Mouse (Mus musculus) adrenal gland, adult 18-20 months (tissue): ENCODE measurements around the gene Wfdc3. TPM values are rescaled to one million over a fixed set of nuclear protein-coding genes. Genes with fewer than 3 reads are reported as not detected.

Experiments
- DNase-seq, 2 experiments: peaks; one replicate each; pipeline ENCODE4 v3.0.0; 2021 to 2022; ENCODE audit warnings: low spot score in 2 of 2
- long read RNA-seq, 2 experiments: library from polyadenylated mRNA; stranded (forward); transcript quantifications; one replicate each; pipeline ENCODE4 v2.0.0; 2021
- total RNA-seq, 2 experiments: library from RNA; stranded (reverse); gene quantifications; 1 replicate in 1 of 2; 2 replicates in 1 of 2; pipeline ENCODE4 v1.2.3; 2021

Wfdc3 gene
- total RNA-seq: under 1 TPM; 0.20 to 0.45 TPM
- long read RNA-seq, experiment 1: 0 reads
- long read RNA-seq, experiment 2: 0 reads

DNA sequence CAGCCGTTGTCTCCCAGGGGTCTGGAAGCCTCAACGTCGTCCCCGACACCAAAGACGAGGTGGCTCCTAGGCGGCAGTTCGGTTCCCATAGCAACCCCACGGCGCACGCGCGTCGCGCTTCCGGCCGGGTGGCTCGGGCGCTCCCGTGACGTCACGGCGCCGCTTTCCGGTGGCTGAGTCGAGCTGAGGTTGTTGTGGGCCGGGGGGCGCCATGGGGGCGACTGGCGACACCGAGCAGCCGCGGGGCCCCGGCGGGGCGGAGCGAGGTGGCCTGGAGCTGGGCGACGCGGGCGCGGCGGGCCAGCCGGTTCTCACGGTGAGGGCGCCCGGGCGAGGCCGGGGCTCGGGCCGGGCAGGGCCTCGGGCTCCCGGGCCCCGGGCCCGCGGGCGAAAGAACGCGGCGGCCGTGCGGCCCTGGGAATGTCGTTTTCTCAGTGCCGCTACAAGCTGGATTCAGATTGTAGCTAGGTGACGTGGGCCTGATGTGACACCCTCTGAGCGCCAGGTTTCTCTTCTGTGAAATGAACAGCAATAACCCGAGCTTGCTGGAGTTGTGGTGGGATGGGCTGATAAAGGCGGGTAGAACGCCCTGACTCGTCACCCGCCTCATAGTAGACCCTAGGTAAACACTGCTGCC is at the start of gene Wfdc3, which contains the start of gene Dnttip1:
Gene Wfdc3, minus strand, starts transcription at position 89 of the 637 bp plus-strand sequence.
Gene Dnttip1, plus strand, starts transcription at position 141 of the 637 bp plus-strand sequence.
- DNase-seq: peak; percentile 95

DNA sequence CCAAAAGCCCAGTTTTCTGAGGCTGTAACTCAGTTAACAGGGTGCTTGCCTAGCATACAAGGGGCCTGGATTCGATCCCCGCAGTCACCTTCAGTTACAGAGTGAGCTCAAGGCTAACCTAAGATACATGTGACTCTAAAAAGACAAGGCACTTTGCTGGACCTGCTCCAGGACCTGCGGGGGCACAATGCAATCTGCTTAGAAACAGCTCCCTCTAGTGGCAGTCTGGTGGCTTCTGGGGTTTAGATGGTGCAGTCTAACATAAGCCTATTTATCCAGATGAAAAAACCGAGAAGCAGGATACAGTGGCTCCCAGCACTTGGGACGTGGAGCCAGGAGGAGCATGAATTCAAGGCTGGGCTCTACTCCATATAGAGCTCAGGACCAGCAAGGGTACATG is 48.6 kb upstream of the Wfdc3 start:
- peak; percentile 72 to 82 for DNase-seq

DNA sequence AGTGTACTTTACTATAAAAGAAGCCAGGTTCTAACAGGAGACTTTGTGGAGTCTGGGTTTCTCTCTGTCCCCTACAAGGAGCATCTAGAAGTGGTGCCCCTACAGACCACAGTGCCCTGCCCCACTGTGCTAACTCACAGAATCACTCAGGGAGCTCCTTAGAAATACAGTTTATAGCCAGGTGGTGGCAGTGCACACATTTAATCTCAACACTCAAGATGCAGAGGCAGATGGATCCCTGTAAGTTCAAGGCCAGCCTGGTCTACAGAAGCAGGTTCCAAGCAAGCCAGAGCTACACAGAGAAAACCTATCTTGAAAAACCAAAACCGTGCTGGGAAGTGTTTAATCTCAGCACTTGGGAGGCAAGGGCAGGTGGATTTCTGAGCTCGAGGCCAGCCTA is 48.0 kb upstream of the Wfdc3 start:
- no peak for DNase-seq

DNA sequence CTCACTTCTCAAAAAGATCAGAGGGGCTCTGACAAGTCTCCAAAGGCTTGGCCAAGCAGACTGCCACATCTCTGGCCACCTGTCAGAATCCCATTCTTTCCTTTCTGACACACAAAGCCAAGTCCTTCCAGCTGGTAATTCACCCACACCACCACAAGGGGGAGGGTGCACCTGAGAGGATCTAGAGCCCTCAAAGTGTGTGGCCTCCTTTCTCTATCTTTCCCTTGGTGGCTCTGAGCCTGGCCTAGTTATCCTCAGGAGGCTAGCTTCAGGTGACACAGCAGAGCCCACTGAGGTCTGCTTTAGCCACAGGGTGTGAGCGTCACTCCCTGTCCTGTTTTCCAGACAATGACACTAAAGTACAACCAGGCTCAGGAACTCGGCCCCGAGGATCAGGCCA is 47.5 kb upstream of the Wfdc3 start:
- peak in 1 of 2 experiments; percentile 59 for DNase-seq

DNA sequence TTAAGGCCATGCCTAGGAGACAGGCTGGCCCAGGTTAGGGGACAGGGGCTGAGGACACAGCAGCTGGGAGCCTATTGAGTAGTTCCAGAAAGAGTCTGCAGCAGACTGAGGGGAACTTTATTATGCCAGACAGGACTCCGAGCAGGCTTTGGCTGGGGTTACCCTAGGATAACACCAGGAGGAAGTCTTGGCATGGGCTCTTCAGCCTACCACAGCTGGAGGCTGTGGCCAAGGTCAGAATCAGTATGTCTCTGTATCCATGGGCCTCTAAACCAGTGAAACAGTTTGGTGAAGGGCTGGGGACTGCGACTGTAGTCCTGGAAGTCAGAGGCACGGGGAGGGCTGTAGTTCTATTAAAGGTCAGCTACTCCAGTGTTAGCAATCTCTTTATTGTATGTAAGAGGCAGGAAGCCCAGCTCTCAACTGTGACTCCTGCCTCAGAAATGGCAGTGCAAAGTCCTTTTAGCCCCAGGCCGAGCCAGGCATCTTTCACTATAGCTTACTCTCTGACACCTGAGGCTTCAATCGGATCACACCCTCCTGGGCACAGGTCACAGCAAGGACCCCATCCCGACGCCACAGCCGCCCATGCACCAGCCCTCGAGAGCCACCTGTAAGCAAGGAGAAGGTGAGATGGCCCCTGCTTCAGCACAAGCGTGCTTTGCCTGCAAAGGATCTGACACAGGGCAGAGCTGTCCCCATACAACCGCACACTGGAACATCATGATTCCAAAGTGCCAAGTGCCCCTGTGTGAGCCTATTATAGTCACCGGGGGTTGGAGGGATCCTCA is 46.9 kb upstream of the Wfdc3 start:
- peak in 1 of 2 experiments; percentile 27 for DNase-seq

DNA sequence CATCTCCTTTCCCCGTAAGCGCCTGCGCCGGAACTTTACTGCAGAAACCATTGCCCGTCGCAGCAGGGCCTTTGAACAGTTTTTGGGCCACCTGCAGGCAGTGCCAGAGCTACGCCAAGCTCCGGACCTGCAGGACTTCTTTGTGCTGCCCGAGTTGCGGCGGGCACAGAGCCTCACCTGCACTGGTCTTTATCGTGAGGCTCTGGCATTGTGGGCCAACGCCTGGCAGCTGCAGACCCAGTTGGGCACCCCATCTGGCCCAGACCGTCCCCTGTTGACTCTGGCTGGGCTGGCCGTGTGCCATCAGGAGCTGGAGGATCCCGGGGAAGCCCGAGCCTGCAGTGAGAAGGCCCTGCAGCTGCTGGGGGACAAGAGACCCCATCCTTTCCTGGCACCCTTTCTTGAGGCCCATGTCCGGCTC is 46.1 kb upstream of the Wfdc3 start:
- DNase-seq: no peak

DNA sequence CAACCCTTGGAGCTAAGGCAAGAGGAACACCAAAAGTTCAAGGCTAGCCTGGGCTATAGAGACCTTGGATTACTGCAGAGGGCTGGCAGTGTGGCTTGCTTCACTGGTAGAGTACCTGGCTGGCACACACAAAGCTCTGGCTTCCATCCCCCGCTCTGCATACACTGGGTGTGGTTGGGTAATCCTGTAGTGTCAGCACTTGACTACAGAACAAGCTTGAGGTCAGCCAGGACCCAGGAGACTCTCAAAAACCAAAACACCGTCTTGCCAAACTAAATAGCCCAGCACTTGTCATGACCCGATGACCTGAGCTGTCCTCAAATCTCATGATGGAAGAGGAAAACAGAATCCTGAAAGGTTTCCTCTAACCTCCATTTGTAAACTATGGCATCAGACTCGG is 44.7 kb upstream of the Wfdc3 start:
- DNase-seq: no peak

DNA sequence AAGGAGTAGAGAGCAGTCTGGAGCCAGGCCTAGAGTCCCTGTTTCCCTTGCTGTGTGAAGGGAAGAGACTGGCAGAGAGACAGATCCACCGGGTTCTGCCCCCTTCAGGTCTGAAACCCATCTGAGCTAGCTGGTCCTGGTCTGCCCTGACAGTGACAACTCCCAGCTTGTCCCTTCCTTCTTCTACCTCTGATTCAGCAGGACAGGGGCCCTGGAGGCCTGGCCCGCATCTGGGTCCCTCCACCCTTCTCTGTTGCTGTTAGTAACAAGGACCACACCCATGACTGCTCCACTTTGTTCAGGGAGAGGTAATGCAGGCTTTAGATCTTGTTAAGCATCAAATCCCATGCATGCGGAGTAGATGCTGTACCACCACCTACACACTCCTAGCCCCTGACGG is 42.7 kb upstream of the Wfdc3 start:
- DNase-seq: no peak

DNA sequence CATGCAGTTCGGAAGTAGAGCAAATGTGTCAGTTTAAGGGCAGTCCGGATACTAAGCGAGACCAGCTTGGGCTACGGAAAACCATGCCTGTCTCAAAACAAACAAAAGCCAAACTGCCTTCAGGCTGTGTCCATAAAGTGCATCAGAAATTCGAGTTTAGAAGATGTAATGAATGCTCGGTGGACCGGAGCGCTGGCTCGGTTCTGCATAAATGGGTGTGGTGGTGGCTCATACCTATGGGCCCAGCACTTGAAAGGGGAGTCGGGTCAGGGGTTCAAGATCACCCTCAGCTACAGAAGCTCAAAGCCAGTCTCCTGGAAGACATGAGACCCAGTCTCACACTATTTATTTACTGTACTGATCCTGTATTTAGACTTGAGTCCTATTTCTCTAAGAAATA is 42.0 kb upstream of the Wfdc3 start:
- no peak for DNase-seq

DNA sequence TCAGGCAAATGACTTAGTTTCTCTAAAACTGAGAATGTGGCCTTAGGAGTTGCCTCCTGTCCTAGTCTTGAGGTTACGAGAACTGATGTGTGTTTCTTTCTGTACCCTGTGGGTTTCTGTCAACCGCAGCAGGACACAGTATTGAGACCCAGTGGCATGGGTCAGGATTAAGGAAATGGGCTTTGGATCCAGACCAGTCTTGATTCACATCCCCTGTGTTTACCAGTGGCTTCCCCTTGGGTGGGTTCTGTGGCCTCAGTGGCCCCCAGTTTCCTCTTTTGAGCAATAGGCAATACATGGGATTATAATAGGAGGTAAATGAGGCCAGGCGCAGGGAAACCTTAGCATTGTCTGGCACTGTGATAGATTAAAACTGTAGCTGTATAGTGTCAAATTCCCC is 41.3 kb upstream of the Wfdc3 start:
- DNase-seq: no peak

DNA sequence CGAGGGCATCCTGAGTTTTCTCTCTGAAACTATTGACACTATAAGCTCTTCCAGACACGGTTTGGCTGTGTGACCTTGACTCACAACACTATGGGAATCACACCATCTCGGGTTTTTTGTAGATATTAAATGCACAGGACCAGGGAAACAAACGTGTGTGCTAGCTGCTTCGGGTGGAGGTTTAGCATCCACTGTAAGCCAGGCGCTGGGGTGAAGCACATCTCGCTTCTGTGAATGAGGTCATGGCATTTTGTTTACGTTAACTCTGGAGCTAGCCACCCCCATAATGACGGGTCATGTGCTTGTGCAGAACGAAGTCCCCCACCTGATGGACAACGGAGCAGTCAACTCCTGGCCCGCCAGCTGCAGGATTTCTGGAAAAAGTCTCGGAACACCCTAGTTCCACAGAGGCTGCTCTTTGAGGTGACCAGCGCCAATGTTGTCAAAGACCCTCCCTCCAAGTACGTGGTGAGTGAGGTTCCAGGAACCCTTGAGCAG is 40.7 kb upstream of the Wfdc3 start:
- DNase-seq: no peak

DNA sequence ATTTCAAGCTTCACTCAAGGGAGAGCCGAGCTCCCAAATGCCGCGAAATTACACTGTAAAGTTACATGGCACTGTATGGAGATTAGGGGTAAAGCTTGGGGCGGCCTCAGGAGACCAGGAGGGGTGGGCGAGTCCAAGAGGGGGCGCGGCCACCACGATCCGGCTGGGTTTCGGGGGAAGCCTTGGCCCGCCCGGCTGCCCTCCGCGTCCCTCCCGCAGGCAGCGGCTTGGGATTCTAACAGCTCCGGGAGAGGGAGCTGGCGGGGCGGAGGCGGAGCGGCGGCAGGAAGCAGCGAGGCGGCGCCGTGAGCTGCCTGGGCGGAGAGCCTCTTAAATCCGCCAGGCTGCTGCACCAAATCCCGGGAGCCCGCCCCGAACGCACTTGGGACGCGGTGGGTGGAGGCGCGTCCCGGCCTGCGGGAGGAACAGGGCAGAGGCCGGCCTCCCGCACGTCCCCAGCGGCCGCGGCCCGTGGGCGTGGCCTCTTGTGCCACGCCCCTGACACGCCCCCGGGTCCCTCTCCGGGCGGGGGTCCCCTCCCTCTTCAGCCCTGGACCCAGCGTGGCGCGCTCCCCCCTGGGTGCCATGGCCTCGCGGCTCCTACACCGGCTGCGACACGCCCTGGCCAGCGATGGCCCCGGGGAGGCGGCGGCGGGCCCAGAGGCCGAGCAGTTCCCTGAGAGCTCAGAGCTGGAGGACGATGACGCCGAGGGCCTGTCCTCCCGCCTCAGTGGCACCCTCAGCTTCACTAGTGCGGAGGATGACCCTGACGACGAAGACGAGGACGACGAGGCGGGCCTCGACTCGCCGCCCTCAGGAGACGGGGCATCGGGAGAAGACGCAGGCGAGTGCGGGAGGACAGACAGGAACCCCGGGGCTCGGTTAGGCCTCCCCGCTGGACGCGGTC is 40.0 kb upstream of the Wfdc3 start, which contains the start of gene Snx21:
Gene Snx21, plus strand, starts transcription at position 343 of the 907 bp plus-strand sequence.
- DNase-seq: peak; percentile 87 to 93

DNA sequence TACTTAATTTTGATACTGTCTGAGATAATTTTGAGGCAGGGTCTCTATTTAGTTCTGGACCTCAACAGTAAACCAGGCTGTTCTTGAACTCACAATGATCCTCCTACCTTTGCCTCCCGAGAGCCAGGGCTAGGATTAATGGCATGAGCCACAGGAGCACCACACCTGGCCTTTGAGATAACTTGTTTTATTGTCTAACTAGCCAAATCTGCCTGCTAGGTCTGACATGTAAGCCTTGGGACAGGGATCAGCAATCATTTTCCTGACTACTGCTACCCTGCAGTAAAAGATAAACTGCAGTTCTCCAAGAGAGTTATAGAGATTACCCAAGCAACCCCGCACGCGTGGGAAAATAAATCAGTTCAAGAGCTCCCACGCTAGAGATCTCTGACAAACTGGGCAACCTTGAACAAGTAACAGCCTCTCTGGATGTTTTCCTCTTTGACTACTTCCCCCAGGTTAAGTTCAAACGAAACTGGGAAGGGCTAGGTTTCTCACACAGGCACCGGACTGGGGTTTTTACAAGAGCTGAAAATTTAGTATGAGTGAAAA is 39.2 kb upstream of the Wfdc3 start:
- no peak for DNase-seq

DNA sequence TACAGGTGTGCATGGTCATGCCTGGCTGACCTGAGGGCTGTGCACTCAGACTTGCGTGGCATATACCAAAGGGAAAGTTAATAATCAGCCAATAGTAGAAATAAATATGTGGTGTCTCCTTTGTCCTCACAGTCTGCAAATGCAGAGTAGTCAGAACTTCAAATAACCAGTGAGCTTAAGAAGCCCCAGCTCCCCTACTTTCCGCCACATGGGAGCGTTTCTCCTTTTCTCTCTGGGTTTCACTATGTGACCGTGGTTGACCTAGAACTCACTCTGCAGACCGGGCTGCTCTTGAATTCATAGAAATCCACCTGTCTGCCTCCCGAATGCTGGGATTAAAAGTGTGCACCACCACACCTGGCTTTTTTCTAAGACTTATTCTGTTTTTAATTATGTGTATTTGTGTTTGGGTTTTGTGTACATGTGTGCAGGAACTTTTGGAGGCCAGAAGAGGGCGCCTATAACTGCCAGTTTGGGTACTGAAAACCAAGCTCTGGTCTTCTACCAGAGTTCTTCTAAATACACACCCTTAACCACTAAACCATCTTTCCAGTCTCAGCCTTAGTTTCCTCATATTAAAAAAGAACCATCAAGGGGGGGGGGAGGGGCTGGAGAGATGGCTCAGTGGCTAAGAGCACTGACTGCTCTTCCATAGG is 38.3 kb upstream of the Wfdc3 start:
- no peak for DNase-seq

DNA sequence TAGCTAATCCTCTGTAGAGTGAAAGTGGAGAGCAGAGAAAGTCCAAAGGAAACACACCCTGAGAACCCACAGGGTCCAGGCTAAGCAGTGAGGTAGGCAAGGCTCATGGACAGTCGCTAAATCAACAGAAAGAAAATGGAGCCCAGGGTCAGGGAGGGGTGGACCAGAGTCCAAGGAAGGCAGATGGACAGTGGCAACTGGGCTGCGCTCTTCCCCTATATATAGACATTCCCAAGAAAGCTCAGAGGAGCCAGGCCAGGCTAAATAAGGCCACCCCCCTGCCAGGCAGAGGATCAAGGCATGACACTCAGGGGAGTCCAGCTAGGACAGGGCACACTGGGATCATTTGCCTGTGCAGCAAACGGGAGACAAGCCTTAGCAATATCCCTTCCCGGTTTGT is 36.1 kb upstream of the Wfdc3 start:
- no peak for DNase-seq

DNA sequence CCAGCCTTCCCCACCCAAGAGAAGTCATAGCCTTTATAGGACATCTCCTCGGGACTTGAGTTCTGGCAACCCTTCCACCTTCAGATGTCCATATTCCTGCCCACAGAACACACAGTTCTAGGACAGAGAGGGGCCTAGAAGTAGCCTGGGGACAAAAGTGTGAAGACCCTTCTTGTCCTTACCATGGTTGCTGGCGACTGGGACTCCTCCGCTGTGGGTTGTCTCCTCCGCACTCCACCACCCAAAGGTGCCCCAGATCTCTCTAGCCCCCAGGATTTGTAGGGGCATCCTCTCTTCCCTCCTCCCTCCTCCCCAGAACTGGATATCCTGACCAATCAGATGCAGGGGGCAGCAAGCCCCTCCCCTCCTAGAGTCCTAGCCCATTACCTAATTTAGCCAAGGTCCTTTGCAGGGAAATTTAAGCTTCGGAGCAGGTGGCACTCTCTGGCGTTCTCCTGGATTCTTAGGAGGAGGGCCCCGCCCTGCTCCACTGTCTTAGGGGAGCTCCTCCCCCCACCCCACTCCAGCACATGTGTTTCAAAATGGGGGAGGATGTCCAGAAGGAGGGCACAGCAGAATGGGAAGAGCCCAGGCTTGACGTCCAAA is 33.9 kb upstream of the Wfdc3 start, which contains the start of gene Tnnc2:
Gene Tnnc2, minus strand, starts transcription at position 487 of the 606 bp plus-strand sequence.
- no peak for DNase-seq

DNA sequence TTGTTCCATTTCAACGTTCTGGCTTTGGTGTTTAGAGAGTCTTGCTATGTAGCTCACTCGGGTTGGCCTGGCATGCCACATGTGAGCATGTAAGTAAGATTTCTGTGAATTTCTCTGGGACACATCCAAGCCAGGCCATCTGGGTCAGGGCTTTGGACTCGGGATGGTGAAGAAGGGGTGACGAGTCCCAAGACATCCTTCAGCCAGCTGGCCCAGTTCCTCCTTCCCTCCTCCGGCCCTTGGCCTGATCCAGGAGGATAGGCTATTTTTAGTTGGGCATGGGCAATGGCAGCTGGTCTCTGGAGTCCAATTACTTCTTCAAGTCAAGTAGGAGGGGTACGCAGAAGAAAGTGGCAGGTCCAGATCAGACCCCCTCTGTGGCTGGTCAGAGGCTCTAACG is 33.1 kb upstream of the Wfdc3 start:
- DNase-seq: no peak

DNA sequence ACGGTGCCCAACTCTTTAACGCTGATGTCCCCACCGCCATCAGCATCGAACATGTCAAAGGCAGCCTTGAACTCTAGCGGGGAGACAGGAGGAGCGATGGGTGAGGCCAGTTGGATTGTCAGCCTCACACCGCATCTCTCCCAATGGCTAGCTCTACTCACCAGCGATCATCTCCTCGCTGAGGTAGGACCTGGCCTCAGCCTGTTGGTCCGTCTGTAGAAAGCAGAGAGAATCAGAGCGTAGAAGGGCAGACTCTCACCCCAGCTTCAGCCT is 32.2 kb upstream of the Wfdc3 start:
- DNase-seq: no peak

DNA sequence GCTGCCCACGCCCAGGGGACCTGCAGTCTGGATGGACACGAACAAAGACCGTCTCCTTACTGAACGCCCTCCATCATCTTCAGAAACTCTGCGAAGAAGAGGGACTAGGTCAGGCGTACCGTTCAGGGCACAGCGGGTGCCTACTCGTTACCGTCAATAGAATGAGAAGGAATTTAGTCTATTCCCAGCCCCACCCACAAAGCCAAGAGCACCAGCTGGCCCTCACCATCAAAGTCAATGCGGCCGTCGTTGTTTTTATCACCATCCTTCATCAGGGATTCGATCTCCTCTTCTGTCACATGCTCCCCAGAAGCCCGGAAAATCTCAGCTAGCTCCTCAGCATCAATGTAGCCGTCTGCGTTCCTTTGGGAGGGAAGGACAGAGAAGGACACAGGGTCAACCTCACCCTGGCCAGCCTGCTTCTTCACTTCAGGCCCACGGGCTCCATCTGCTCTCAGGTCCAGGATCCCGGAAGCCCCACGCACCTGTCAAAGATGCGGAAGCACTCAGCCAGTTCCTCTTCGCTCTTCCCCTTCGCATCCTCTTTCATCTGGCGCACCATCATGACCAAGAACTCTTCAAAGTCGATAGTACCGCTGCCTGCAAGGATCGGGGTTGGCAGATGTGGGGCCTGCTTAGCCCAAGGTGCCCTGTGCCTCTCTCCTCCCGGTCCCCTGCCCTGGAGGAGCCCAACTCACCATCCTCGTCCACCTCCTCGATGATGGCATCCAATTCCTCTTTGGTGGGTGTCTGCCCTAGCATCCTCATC is 31.7 kb upstream of the Wfdc3 start:
- DNase-seq: no peak
